Mouse (Mus musculus) splenic B cell, adult 2 months (primary cell): ENCODE data around the gene Kifap3.

Experiments used
- DNase-seq: peaks from one replicate; pipeline ENCODE4 v3.0.0-alpha.2; 2011; ENCODE audit warnings: low read depth, low spot score
- H3K27me3 ChIP-seq: 2 replicates; pipeline ENCODE4 v1.6.1; 2012; ENCODE audit warnings: mild to moderate bottlenecking, low read length, moderate library complexity, mixed read lengths; ENCODE audit not compliant: control insufficient read depth, poor library complexity, insufficient read depth, severe bottlenecking
- H3K36me3 ChIP-seq: 2 replicates; pipeline ENCODE4 v1.6.1; 2012; ENCODE audit warnings: mild to moderate bottlenecking, low read length, moderate library complexity, mixed read lengths; ENCODE audit not compliant: control insufficient read depth, poor library complexity, insufficient read depth, severe bottlenecking

Gene Kifap3

GRCm38 (mm10) chr1:163910785-163911184, 131.4 kb downstream of the Kifap3 start:
- no peak for DNase-seq
- Histone ChIP-seq H3K27me3 (no peaks in the 10 kb centered on the region), H3K36me3 (no peaks in the 10 kb centered on the region)

GRCm38 (mm10) chr1:163911981-163912380, 132.6 kb downstream of the Kifap3 start:
- Histone ChIP-seq H3K36me3 (no peaks in the 10 kb centered on the region), H3K27me3 (no peaks in the 10 kb centered on the region)
- DNase-seq, result no peak

- Histone ChIP-seq H3K27me3 (no peaks in the 10 kb centered on the region), H3K36me3 (no peaks in the 10 kb centered on the region)
- DNase-seq, result no peak
These were observed 138.2 kb downstream of the Kifap3 start for GRCm38 (mm10) chr1:163917349-163918160.

- DNase-seq, result no peak
- Histone ChIP-seq H3K36me3 (no peaks in the 10 kb centered on the region), H3K27me3 (no peaks in the 10 kb centered on the region)
These were observed 144.7 kb downstream of the Kifap3 start for GRCm38 (mm10) chr1:163924093-163924492.

GRCm38 (mm10) chr1:163928846-163929245, 149.5 kb downstream of the Kifap3 start, which contains the start of gene Scyl3:
Gene Scyl3, plus strand, starts transcription at chr1:163929100.
- no peak for DNase-seq
- no peaks in the 10 kb centered on the region for H3K36me3 ChIP-seq
- no peaks in the 10 kb centered on the region for H3K27me3 ChIP-seq

- H3K27me3 ChIP-seq, result no peaks in the 10 kb centered on the region
- DNase-seq, result peak; percentile 91
- peaks cover 3% of the 10 kb centered on the region; the same call in 1 of the 2 replicates for H3K36me3 ChIP-seq
These were observed 150.5 kb downstream of the Kifap3 start for GRCm38 (mm10) chr1:163929636-163930457.

GRCm38 (mm10) chr1:163930458-163930794, 151.0 kb downstream of the Kifap3 start:
- Histone ChIP-seq H3K36me3 (peaks cover 3% of the 10 kb centered on the region; the same call in 1 of the 2 replicates), H3K27me3 (no peaks in the 10 kb centered on the region)
- peak; percentile 37 for DNase-seq

- peaks cover 13% of the 10 kb centered on the region for H3K36me3 ChIP-seq
- no peaks in the 10 kb centered on the region for H3K27me3 ChIP-seq
- DNase-seq, result no peak
These were observed 152.4 kb downstream of the Kifap3 start for GRCm38 (mm10) chr1:163931801-163932200.

- H3K27me3 ChIP-seq, result no peaks in the 10 kb centered on the region
- DNase-seq, result no peak
These were observed 155.2 kb downstream of the Kifap3 start for GRCm38 (mm10) chr1:163934591-163934990.

GRCm38 (mm10) chr1:163942056-163942455, 162.7 kb downstream of the Kifap3 start:
- no peak for DNase-seq
- no peaks in the 10 kb centered on the region for H3K27me3 ChIP-seq
- peaks cover 16% of the 10 kb centered on the region for H3K36me3 ChIP-seq

More at GRCm38 (mm10) chr1:163934591-163934990, 155.2 kb downstream of the Kifap3 start:
- peaks cover 15% of the 10 kb centered on the region for H3K36me3 ChIP-seq

GRCm38 (mm10) chr1:163953396-163953795, 174.0 kb downstream of the Kifap3 start:
- DNase-seq, result no peak
- Histone ChIP-seq H3K36me3 (peaks cover 17% of the 10 kb centered on the region; the same call in 1 of the 2 replicates), H3K27me3 (no peaks in the 10 kb centered on the region)

- DNase-seq, result no peak
- Histone ChIP-seq H3K27me3 (no peaks in the 10 kb centered on the region), H3K36me3 (0 out of 2 replicates have a peak, but pooled peaks cover 4% of the 10 kb centered on the region)
These were observed 178.7 kb downstream of the Kifap3 start for GRCm38 (mm10) chr1:163958036-163958435.

- no peaks in the 10 kb centered on the region for H3K36me3 ChIP-seq
- no peak for DNase-seq
These were observed 184.8 kb downstream of the Kifap3 start for GRCm38 (mm10) chr1:163964008-163964689.

More at GRCm38 (mm10) chr1:163964008-163964689, 184.8 kb downstream of the Kifap3 start:
- H3K27me3 ChIP-seq, result no peaks in the 10 kb centered on the region
